Mouse (Mus musculus): ENCODE data around the gene Tspan9. TPM values are rescaled to one million over a fixed set of nuclear protein-coding genes. Genes with fewer than 3 reads are reported as not detected.

Gene Tspan9
- 96.6 and 100 TPM in 2 replicates for polyA plus RNA-seq (2014; fragmentation: Nextera tagmentation; extraction: Ambion mirVana)

DNA sequence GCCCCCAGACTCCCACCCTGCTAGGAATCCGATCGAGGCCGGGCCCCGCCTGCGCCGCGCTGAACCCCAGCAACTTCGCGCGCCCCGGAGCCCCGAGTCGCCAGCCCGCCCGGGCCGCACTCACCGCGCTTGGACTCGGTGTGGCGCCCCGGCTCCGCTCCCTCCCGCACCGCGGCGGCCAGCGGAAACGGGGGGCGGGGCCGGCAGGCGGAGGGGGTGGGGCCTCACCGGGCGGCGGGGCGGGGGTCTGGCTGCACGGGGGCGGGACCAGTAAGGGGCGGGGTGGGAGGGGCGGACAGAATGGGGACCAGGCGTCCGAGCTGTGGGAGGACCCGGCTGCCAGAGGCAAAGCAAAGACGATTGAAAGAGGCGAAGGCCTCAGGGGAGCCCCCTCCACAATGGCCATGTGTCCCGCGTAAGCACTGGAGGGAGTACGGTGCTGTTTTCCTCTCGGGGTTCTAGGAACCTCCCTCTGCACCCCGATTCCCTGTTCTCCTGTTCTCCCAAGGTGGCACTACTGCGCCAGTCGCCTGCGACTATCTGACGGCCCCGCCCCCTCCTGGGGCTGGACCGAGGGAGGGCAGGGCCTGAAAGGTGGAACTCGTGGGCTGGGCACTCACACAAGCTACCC, at the start of gene Tspan9:
Tspan9 (minus strand) TSS at position 205 of the 631 bp plus-strand sequence.
- peak within 1 kb of the TSS; percentile 78 for H3K4me2 ChIP-seq (replicated peaks; ENCODE audit: low read depth, low read length)
- peak within 1 kb of the TSS; percentile 91 for H3K9ac ChIP-seq (ENCODE audit: low read depth, low read length)
- peak; percentile 92 for ATAC-seq (ENCODE audit: low FRiP score, low TSS enrichment)
- H3K27me3 ChIP-seq (ENCODE audit: control insufficient read depth, insufficient read depth, low read length) = no peaks in the 10 kb centered on the region; the same call in 1 of the 2 replicates
- peak within 1 kb of the TSS; percentile 91 for H3K27ac ChIP-seq (ENCODE audit: low read depth, low read length)
- H3K4me3 ChIP-seq (ENCODE audit: low read length) = peak within 1 kb of the TSS; percentile 77
- no peaks in the 10 kb centered on the region for H3K9me3 ChIP-seq (ENCODE audit: control insufficient read depth, low read length)
- H3K4me1 ChIP-seq (ENCODE audit: control insufficient read depth, insufficient read depth, low read length) = peaks cover 19% of the 10 kb centered on the region
- 1% methylated on average over 37 of the region's 56 CpGs for WGBS
- H3K36me3 ChIP-seq (ENCODE audit: control insufficient read depth, insufficient read depth, low read length) = no peaks in the 10 kb centered on the region; the same call in 1 of the 2 replicates

DNA sequence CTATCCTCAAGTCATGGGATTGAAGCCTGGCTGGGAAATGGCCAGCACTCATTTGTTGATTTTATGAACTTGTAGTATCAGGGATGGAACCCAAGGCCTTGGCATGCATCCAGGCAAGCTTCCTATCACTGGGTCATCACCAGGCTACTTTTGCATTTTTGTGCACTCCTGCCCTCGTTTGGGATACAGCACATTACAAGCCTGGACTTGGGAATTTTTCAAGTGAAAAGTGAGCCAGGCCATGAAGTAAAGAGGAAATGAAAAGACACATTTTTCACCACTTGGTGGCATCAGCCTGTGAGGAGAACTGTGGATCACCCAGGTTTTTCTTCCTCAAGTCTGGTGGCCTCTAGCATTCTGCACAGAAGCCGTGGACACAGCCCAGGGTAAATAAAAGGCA, 40.1 kb upstream of the Tspan9 start:
- H3K9ac ChIP-seq (ENCODE audit: low read depth, low read length) = no peak overlapping the region
- H3K4me1 ChIP-seq (ENCODE audit: control insufficient read depth, insufficient read depth, low read length) = no peaks in the 10 kb centered on the region
- H3K27ac ChIP-seq (ENCODE audit: low read depth, low read length) = no peak overlapping the region
- no peak overlapping the region for H3K4me3 ChIP-seq (ENCODE audit: low read length)
- no peaks in the 10 kb centered on the region for H3K27me3 ChIP-seq (ENCODE audit: control insufficient read depth, insufficient read depth, low read length)
- H3K36me3 ChIP-seq (ENCODE audit: control insufficient read depth, insufficient read depth, low read length) = no peaks in the 10 kb centered on the region
- H3K9me3 ChIP-seq (ENCODE audit: control insufficient read depth, low read length) = no peaks in the 10 kb centered on the region
- 34% methylated on average over 2 of the region's 2 CpGs for WGBS
- ATAC-seq (ENCODE audit: low FRiP score, low TSS enrichment) = no peak
- no peak overlapping the region for H3K4me2 ChIP-seq (replicated peaks; ENCODE audit: low read depth, low read length)

DNA sequence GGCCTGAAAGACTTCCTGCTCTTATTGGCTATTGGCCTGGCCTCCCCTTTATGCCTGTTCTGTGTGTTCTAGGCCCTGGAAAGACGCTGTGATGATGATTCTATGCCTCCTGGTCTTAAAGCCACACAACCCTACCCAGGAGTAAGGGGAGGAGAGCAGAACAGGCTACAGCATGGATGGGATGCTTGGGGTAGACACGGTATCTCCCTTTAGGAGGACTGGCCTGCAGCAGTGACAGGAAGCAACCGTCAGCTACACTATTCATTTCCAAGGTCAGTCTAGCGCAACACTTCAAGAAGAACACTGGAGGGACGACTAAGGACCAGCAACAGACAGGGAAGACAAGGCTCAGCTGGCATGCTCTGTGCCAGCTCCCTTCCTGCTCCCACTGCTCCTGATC, 37.8 kb upstream of the Tspan9 start:
- Histone ChIP-seq H3K9me3 (ENCODE audit: control insufficient read depth, low read length) (no peaks in the 10 kb centered on the region), H3K27me3 (ENCODE audit: control insufficient read depth, insufficient read depth, low read length) (no peaks in the 10 kb centered on the region), H3K4me2 (replicated peaks; ENCODE audit: low read depth, low read length) (no peak overlapping the region), H3K4me1 (ENCODE audit: control insufficient read depth, insufficient read depth, low read length) (no peaks in the 10 kb centered on the region), H3K36me3 (ENCODE audit: control insufficient read depth, insufficient read depth, low read length) (no peaks in the 10 kb centered on the region), H3K4me3 (ENCODE audit: low read length) (no peak overlapping the region), H3K27ac (ENCODE audit: low read depth, low read length) (no peak overlapping the region), H3K9ac (ENCODE audit: low read depth, low read length) (no peak overlapping the region)
- WGBS = 46% methylated on average over 5 of the region's 5 CpGs
- no peak for ATAC-seq (ENCODE audit: low FRiP score, low TSS enrichment)

DNA sequence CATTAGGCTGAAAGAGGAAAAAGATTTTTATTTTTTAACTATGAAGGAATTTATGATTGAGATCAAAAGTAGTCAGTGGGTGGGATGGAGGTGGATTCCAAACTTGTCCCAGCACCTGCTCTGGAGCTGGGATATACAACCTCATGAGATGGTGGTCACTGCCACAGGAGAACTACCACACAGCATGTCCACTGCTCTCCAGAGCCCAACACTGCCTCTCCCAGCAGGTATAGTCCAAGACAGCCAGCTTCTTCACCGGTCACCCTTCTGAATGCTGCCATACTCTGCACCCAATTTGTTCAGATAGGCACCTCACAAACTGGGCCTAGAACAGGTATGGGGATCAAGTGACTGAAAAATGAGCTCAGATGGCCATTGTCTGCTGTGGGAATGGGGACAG, 36.3 kb upstream of the Tspan9 start:
- 100% methylated on average over 1 of the region's 1 CpGs for WGBS
- ATAC-seq (ENCODE audit: low FRiP score, low TSS enrichment) = no peak
- no peak overlapping the region for H3K4me3 ChIP-seq (ENCODE audit: low read length)
- H3K27ac ChIP-seq (ENCODE audit: low read depth, low read length) = no peak overlapping the region
- H3K4me1 ChIP-seq (ENCODE audit: control insufficient read depth, insufficient read depth, low read length) = no peaks in the 10 kb centered on the region
- H3K36me3 ChIP-seq (ENCODE audit: control insufficient read depth, insufficient read depth, low read length) = no peaks in the 10 kb centered on the region
- H3K4me2 ChIP-seq (replicated peaks; ENCODE audit: low read depth, low read length) = no peak overlapping the region
- no peaks in the 10 kb centered on the region for H3K9me3 ChIP-seq (ENCODE audit: control insufficient read depth, low read length)
- no peak overlapping the region for H3K9ac ChIP-seq (ENCODE audit: low read depth, low read length)
- H3K27me3 ChIP-seq (ENCODE audit: control insufficient read depth, insufficient read depth, low read length) = no peaks in the 10 kb centered on the region

DNA sequence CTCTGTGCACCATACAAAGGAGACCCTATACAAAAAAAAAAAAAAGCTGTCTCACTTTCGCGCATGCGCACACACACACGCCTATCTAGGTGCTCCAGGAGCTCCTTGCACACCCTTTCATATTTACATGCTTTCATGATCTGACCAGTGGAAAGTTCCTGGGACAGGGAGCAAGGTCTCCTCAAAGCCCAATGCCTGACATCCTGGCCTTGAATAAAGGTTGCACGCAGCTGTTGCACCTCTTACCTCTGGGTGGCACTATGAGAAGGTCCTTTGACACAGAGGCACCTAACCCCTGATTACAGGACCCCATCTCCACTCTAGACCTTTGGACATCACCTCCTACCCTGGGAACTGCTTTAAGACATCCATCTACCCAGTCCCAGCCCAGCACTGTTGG, 35.9 kb upstream of the Tspan9 start:
- no peak overlapping the region for H3K9ac ChIP-seq (ENCODE audit: low read depth, low read length)
- H3K9me3 ChIP-seq (ENCODE audit: control insufficient read depth, low read length) = no peaks in the 10 kb centered on the region
- WGBS = 74% methylated on average over 5 of the region's 5 CpGs
- H3K27ac ChIP-seq (ENCODE audit: low read depth, low read length) = no peak overlapping the region
- no peaks in the 10 kb centered on the region for H3K27me3 ChIP-seq (ENCODE audit: control insufficient read depth, insufficient read depth, low read length)
- H3K36me3 ChIP-seq (ENCODE audit: control insufficient read depth, insufficient read depth, low read length) = no peaks in the 10 kb centered on the region
- no peak overlapping the region for H3K4me2 ChIP-seq (replicated peaks; ENCODE audit: low read depth, low read length)
- no peak overlapping the region for H3K4me3 ChIP-seq (ENCODE audit: low read length)
- ATAC-seq (ENCODE audit: low FRiP score, low TSS enrichment) = no peak
- no peaks in the 10 kb centered on the region for H3K4me1 ChIP-seq (ENCODE audit: control insufficient read depth, insufficient read depth, low read length)

DNA sequence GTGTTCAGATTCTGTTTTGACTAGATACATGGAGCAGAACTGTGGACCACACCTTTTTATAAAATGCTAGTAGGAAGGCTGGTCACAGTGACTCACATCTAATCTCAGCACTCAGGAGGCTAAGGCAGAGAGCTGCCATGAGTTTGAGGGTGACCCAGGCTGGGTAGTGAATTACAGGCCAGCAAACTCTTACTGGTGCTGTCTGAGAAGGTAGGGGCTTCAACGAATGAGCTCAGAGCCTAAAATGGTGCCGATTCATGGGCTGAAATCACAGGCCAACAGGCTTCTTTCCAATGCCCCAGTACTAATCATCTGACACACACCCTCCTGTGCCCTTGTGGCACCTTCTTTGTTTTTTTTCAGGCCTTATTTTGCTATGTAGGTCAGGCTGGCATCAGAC, 35.3 kb upstream of the Tspan9 start:
- Histone ChIP-seq H3K4me2 (replicated peaks; ENCODE audit: low read depth, low read length) (no peak overlapping the region), H3K4me1 (ENCODE audit: control insufficient read depth, insufficient read depth, low read length) (no peaks in the 10 kb centered on the region), H3K27ac (ENCODE audit: low read depth, low read length) (no peak overlapping the region), H3K36me3 (ENCODE audit: control insufficient read depth, insufficient read depth, low read length) (no peaks in the 10 kb centered on the region), H3K27me3 (ENCODE audit: control insufficient read depth, insufficient read depth, low read length) (no peaks in the 10 kb centered on the region), H3K9me3 (ENCODE audit: control insufficient read depth, low read length) (no peaks in the 10 kb centered on the region), H3K4me3 (ENCODE audit: low read length) (no peak overlapping the region), H3K9ac (ENCODE audit: low read depth, low read length) (no peak overlapping the region)
- no peak for ATAC-seq (ENCODE audit: low FRiP score, low TSS enrichment)
- 91% methylated on average over 2 of the region's 2 CpGs for WGBS

DNA sequence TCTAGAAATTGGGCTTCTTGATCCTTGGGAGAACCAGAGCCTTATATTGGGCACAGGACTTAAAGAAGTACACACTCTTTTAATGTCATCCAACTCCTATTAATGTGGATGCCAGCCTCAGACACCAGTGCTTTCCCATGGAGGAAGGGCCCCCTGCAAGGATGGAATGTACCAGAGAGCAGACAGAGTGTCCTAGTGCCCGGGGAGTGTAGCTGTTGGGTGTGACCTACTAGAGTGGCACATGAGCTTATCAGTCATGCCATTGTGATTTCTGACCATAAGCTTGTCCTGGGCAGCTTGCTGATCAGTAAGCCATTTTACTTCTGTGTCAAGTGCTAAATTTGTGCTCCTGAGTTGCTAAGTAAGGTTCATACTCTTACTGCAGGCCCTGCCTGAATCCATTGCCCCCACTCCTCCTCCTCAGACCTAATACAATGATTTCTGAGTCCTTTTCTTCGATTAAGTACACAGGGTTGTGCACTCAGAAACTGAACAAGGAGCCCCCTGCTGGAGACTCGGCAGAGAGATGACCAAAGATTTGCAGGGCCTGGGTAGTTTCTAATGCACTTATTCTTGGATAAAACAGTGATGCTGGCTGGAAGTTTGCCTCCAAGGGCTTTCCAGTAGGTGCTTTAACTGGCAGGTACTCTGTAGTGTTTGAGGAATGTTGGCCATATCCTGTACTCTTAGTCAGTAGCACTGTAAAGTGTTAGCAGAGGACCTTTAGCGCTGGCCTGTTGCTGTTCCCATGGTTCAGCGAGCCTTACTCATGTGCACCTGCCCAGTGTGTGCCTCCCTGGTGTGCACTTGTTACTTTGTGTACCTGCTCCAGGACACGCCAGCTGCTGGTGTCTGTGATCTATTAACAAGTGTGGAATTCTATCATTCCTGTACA, 25.6 kb upstream of the Tspan9 start:
- H3K36me3 ChIP-seq (ENCODE audit: control insufficient read depth, insufficient read depth, low read length) = no peaks in the 10 kb centered on the region
- no peak overlapping the region for H3K9ac ChIP-seq (ENCODE audit: low read depth, low read length)
- no peak overlapping the region for H3K4me3 ChIP-seq (ENCODE audit: low read length)
- peak; percentile 32; the same call in 1 of the 2 replicates for ATAC-seq (ENCODE audit: low FRiP score, low TSS enrichment)
- no peak overlapping the region for H3K27ac ChIP-seq (ENCODE audit: low read depth, low read length)
- H3K4me2 ChIP-seq (replicated peaks; ENCODE audit: low read depth, low read length) = no peak overlapping the region
- no peaks in the 10 kb centered on the region for H3K9me3 ChIP-seq (ENCODE audit: control insufficient read depth, low read length)
- WGBS = 48% methylated on average over 6 of the region's 6 CpGs
- no peaks in the 10 kb centered on the region for H3K27me3 ChIP-seq (ENCODE audit: control insufficient read depth, insufficient read depth, low read length)
- H3K4me1 ChIP-seq (ENCODE audit: control insufficient read depth, insufficient read depth, low read length) = no peaks in the 10 kb centered on the region

DNA sequence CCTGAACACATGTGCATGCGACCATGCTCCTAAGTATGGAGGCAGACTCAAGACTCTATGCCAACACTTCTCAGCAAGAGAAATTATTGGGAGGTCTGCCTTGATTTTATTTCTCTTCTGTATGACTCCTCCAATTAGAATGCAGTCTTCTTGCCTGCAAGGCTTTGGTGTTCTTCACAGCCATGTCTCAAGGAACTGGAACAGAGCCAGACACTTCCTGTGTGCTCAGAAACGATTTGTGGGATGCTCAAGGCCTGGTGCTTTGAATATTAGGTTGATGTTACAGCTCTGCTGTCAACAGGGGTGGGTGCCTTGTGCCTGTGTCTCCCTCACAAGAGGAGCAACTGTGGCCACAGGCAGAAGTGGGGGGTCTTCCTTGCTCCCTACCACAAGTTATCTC, 22.2 kb upstream of the Tspan9 start:
- no peak for ATAC-seq (ENCODE audit: low FRiP score, low TSS enrichment)
- no peak overlapping the region for H3K27ac ChIP-seq (ENCODE audit: low read depth, low read length)
- 65% methylated on average over 2 of the region's 2 CpGs for WGBS
- no peak overlapping the region for H3K4me2 ChIP-seq (replicated peaks; ENCODE audit: low read depth, low read length)
- H3K9me3 ChIP-seq (ENCODE audit: control insufficient read depth, low read length) = no peaks in the 10 kb centered on the region
- no peak overlapping the region for H3K9ac ChIP-seq (ENCODE audit: low read depth, low read length)
- H3K4me1 ChIP-seq (ENCODE audit: control insufficient read depth, insufficient read depth, low read length) = no peaks in the 10 kb centered on the region
- no peaks in the 10 kb centered on the region for H3K36me3 ChIP-seq (ENCODE audit: control insufficient read depth, insufficient read depth, low read length)
- H3K4me3 ChIP-seq (ENCODE audit: low read length) = no peak overlapping the region
- no peaks in the 10 kb centered on the region for H3K27me3 ChIP-seq (ENCODE audit: control insufficient read depth, insufficient read depth, low read length)

DNA sequence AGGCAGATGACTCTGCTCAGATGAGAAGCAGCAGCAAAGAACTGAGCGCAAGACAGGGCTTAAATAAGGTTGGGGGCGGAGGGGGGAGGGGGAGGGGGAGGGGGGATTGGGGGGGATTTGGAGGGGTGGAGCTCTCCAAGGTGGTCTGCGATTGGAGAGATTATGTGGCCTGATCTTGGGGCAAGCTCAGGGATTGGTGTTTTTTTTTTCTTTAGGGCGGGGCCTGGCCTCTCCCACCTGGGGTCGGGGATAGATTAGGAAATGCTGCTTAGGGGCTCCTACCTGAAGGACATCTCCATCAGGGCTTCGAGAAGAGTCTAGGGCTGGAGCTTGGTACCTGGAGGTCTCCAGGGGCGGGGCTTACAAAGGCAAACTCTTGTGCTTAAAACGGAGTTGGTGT, 21.2 kb upstream of the Tspan9 start:
- Histone ChIP-seq H3K36me3 (ENCODE audit: control insufficient read depth, insufficient read depth, low read length) (no peaks in the 10 kb centered on the region), H3K9me3 (ENCODE audit: control insufficient read depth, low read length) (no peaks in the 10 kb centered on the region), H3K4me2 (replicated peaks; ENCODE audit: low read depth, low read length) (no peak overlapping the region), H3K27me3 (ENCODE audit: control insufficient read depth, insufficient read depth, low read length) (no peaks in the 10 kb centered on the region), H3K27ac (ENCODE audit: low read depth, low read length) (no peak overlapping the region), H3K4me1 (ENCODE audit: control insufficient read depth, insufficient read depth, low read length) (no peaks in the 10 kb centered on the region), H3K9ac (ENCODE audit: low read depth, low read length) (no peak overlapping the region), H3K4me3 (ENCODE audit: low read length) (no peak overlapping the region)
- 86% methylated on average over 7 of the region's 8 CpGs for WGBS
- no peak for ATAC-seq (ENCODE audit: low FRiP score, low TSS enrichment)

All from kidney, embryonic 14.5 days (tissue).